Mouse (Mus musculus) layer of hippocampus, postnatal 14 days (tissue): ENCODE results near the gene Gm10142. TPM values are rescaled to one million over a fixed set of nuclear protein-coding genes. Genes with fewer than 3 reads are reported as not detected.
"Not testable (repeated sequence)": the region's sequence is repeated elsewhere in the genome, so short reads cannot be mapped to it uniquely, and the experiment has no call there.

Experiments
- DNase-seq, 2 experiments: peaks; one replicate each; pipeline ENCODE4 v3.0.0; 2021 to 2022; ENCODE audit warnings: low spot score in 2 of 2, mixed read lengths in 1 of 2
- long read RNA-seq, 2 experiments: library from polyadenylated mRNA; stranded (forward); transcript quantifications; one replicate each; pipeline ENCODE4 v2.0.0; 2021
- total RNA-seq, 2 experiments: library from RNA; stranded (reverse); gene quantifications; 2 replicates each; pipeline ENCODE4 v1.2.3; 2021

Gene Gm10142
- not detected for total RNA-seq
- long read RNA-seq, experiment 1: 0 reads
- long read RNA-seq, experiment 2: 0 reads

GRCm38 (mm10) chr10:77715507-77715906, at the start of gene Gm10142:
Gene Gm10142 (plus strand): TSS chr10:77715807.
- no peak for DNase-seq

DNA sequence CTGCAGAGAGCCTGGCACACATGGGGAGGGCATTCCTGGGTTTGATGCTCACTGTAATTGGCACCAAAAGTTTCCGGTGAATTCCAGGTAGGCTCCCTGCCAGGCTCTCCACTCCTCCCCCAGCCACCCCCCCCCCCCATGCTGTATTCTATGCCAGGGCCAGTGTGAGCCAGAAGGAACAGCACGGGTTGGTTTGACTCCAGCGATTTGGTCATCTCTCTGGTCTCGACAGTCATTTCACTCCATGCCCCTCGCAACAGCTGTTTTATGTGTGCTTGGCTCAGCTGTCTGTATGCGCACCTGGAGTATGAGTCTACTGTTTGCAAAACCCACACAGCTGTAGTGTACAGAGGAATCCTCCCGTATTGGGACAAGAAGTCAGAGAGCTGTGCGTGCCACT, 49.3 kb upstream of the Gm10142 start:
- DNase-seq: no peak

DNA sequence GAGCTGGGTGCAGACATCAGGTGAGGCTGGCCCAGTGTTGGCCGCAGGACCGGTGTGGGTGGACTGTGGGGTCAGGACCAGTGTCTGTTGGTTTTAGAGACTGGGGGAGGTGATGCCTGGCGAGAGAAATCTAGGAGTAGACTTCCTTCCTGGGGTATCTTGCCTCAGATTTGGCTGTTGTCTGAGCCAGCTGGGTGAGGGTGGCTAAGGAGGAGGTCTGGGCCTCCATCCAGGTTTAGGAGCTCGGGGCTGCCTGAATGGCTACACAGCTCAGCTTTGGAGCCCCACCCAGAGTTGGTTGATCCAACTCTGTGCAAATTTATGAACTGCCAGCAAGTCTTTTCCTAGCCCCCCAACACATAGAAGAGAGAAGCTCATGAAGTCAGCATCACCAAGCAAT, 48.2 kb upstream of the Gm10142 start:
- DNase-seq: no peak

DNA sequence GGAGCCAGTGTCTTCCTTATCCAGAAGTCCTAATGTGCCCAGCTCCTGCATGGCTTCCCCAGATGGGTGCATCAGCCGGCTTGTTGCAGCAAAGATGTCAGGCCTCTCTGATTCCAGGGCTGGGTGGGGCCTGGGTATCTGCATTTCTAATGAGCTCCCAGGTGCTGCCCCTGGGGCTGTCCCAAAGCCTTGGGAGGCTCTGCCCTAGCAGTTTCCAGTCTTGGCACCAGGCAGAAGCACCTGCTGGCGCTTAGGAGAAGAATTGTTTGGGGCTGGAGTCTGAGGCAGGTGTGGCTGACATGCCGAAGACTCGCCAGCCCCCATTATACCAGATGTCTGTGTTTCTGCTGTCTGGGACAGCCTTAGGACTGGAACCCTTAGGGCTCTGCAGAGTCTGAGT, 44.9 kb upstream of the Gm10142 start:
- no peak for DNase-seq

DNA sequence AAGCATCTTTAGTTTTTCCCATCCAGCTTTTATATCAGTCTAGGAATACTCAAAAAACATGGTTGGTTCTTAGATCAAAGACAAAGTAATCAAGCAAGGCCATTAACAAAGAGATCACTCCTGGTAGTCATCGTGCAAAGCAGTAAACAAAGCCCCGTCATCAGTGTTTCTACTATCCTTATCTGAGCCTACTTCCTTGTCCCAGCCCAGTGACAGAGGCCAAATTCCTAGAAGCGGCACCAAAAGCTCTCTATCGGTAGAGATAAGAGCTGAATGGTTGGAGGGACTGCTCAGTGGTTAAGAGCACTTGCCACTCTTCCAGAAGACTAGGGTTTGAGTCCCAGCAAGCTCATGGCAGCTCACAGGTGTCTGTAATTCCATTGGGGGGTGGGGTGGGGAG, 44.1 kb upstream of the Gm10142 start:
- no peak for DNase-seq

GRCm38 (mm10) chr10:77673765-77674164, 41.8 kb upstream of the Gm10142 start:
- no peak for DNase-seq

DNA sequence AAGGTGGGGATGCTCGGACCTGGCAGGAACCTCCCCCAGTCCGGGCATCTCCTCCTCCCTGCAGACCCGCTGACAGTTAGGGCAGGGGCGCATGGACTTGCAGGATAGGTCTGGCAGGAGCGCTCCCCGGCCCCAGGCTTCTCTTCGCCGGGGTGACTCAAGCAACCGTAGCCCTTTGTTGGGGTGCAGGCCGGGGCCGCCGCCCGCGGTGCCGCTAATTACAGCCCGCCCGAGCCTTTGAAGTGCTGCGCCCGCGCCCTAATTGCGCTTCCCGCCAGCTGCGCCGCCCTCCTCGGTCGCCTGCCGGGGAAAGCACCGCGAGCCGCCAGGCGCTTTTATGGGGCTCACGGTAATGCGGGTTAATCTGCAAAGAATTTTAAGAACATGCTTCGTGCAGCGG, 38.0 kb upstream of the Gm10142 start:
- DNase-seq: peak in 1 of 2 experiments; percentile 17

DNA sequence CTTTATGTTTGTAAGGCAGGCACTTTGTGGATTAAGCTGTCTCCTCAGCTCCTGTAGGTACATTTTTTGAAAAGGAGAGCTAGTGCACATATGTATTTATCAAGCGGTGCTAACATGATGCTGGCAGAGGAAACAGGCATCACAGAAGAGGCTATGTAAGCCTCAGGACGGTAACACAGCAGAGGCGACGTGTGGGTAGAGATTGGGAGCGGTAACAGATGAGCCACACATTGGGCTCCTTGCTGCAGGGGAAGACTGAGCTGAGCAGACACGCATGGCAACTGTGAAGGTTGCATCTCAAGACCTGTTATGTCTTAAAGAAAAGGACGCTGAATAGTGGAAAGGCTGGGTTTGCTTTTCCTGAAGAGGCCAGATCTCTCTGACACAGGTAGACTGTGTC, 32.6 kb upstream of the Gm10142 start:
- no peak for DNase-seq

GRCm38 (mm10) chr10:77684181-77684580, 31.4 kb upstream of the Gm10142 start:
- DNase-seq: no peak

DNA sequence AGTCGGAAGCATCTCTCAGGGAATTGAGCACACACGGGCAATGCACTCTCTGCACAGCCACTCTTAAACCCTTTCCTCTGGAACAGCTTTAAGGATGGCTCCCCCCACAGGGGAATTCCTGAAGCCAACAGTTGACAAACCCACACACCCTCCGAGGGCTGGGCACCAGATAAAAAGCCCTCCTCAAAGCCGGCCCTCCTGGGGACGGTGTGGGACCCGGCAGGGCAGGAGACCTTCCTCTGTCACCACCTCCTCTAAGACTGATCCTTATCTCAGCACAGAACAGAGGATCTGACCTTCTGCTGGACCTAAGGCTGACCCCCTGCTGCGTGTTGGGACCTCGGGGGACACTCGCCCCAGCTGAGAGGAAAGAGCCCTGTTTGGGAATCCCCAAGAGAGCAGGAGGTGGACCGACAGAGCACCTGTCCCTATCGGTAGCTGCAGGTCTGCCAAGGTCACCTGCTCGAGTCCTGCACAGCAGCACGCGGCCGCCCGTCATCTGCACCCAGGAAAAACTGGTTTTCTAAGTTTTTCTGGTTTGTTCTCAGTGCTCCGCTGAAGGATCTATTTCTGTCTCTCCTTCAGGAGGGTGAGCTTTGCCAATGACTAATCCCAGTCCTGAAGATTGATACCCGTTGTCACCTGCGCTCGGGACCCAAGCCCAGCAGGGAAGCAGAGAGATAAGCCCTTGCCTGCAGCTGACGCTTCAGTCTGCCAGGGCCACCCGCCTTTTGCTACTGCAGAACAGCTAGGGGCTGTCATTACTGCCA, 29.5 kb upstream of the Gm10142 start, which contains the start of gene Tspear:
Gene Tspear, plus strand, starts transcription at position 675 of the 770 bp plus-strand sequence.
- DNase-seq: no peak

DNA sequence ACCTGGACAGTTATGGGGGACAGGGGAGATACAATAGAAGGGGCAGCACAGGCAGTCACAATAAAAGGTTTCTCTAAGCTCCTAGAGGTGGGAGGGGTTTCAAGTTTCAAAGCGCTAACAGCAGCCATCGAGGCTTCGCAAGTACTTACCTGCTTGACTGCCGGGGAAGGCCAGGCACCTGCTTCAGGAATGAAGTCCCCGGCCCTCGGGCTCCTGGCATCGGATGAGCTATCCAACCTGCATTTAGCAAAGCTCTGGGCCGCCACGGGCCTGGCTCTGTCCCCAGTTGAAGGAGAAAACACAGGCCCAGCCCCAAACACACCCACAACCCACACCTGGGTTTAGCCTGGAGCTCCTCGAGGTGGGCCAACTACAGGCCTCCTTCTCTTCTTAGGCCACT, 28.6 kb upstream of the Gm10142 start:
- DNase-seq: no peak

DNA sequence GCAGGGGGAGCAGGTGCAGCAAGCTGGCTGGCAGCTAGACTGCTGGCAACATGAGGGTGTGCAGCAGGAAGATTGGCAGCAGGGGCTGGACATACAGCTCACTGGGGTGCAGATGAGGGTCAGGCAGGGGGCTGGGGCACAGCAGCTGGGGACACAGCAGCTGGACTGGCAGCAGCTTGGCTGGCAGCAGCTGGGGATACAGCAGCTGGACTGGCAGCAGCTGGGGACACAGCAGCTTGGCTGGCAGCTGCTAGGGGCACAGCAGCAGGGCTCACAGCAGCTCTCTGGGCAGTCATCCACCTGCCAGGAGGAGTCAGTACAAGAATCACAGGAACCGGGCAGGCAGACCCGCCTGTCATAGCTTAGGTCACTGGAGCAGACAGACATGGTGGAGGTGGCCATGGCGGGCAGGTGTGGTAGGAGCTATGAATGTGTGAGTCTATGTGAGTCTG, 25.2 kb upstream of the Gm10142 start, which contains the start of gene Gm19402:
Gene Gm19402, minus strand, starts transcription at position 402 of the 452 bp plus-strand sequence.
- DNase-seq: not testable (repeated sequence)

DNA sequence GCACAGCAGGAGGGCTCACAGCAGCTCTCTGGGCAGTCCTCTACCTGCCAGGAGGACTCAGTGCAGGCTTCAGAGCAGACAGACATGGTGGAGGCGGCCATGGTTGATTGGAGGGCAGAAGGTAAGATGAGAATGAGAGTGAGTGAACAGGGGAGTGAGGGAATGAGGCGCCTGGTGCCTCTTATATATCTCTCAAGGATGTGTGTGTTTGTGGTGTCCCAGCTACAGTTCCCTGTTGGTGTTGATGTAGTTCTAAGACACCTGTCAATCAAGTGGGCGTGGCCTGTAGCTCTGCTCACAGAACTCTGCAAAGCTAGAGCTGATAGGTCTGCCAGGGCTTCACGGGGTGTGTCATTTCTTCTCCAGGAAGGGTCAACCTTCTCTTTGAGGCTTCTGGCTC, 18.5 kb upstream of the Gm10142 start, which contains the start of gene Gm9508:
Gene Gm9508, minus strand, starts transcription at position 101 of the 400 bp plus-strand sequence.
- DNase-seq: no peak

DNA sequence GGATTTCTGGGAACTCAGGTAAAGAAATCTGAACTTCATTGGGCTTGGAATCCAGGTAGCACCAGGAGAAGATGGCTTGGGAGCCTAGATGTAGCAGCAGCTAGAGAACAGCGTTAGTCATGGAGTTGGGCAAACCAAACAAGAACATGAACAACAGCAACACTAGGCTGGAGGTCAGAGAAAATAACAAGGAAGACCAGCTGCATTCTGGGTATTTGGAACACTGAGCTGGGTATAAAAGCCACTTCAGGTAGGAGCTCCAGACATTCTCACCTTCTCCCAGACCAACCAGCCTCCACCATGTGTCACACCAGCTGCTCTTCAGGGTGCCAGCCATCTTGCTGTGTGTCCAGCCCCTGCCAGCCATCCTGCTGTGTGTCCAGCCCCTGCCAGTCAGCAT, 9.3 kb upstream of the Gm10142 start, which contains the start of gene Gm10272:
Gene Gm10272, plus strand, starts transcription at position 301 of the 400 bp plus-strand sequence.
- no peak for DNase-seq

DNA sequence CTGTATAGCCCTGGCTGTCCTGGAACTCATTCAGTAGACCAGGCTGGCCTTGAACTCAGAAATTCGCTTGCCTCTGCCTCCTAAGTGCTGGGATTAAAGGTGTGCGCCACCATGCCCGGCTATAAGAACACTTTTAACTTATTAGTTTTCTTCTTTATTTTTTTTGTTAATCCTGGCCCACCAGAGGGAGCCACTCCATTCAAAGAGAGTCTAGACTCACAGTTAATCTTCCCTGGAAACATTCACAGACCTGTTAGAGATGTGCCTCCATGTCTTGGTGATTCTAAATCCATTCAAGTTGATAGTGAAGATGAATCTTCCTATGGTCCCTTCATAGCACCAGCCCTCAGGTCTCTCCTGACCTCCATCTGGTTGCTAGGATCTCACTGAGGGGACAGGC, 5.8 kb upstream of the Gm10142 start:
- no peak for DNase-seq

- not testable (repeated sequence) for DNase-seq
These were observed 4.5 kb upstream of the Gm10142 start, which contains the start of gene Gm10024 for GRCm38 (mm10) chr10:77711157-77711556. Gene Gm10024 (plus strand): TSS chr10:77711457.

DNA sequence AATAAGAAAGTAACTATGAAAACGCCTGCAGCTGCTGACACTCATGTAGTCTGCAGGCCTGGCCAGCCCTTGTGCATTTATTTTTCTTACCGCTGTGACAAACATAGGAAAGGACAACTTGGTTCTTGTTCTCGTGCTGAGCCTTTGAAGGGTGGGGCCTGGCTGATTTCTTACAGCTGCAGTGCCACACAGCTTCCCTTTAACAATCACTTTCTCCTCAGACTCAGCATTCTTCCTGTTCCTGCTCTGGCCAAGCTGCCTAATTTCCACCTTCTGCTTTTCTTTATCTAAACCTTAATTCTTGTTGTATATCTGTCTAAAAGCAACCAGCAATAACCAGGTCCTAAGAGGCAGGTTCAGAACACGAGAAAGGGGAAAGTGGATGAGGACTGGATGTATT, 1.9 kb upstream of the Gm10142 start:
- DNase-seq: no peak

DNA sequence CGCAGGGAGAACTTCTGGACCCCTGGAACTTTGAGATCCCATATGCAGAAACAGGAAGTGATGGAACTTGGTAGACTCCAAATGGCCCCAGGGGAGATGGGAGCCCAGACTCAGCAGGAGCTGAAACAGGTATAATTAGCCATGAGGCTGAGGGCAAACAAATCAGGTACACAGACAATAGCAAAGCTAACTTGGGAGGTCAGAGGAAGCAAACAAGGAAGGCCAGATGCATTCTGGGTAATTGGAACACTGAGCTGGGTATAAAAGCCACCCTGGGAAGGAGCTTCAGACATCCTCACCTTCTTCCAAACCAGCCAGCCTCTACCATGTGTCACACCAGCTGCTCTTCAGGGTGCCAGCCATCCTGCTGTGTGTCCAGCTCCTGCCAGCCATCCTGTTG, 4.7 kb downstream of the Gm10142 start, which contains the start of gene Krtap12-1:
Gene Krtap12-1, plus strand, starts transcription at position 301 of the 400 bp plus-strand sequence.
- DNase-seq: not testable (repeated sequence)

DNA sequence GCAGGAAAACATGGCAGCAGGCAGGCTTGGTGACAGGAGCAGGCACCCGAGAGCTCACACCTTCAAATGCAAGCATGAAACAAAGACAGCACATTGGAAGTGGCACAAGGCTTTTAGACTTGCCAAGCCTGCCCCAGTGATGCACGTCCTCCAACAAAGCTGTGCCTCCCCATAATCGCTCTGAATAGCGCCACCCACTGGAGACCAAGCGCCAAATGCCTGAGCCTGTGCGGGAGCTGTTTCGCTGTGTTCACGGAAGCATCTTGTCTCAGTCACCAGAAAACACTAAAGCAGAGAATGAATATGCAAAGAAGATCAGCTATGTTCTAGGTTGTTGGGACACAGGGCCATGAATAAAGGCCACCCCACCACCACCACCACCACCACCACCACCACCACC, 9.2 kb downstream of the Gm10142 start:
- no peak for DNase-seq

- no peak for DNase-seq
These were observed 10.6 kb downstream of the Gm10142 start, which contains the start of gene Gm10100 for GRCm38 (mm10) chr10:77726186-77726585. Gene Gm10100 (plus strand): TSS chr10:77726486.

GRCm38 (mm10) chr10:77728280-77728679, 12.7 kb downstream of the Gm10142 start:
- no peak for DNase-seq

DNA sequence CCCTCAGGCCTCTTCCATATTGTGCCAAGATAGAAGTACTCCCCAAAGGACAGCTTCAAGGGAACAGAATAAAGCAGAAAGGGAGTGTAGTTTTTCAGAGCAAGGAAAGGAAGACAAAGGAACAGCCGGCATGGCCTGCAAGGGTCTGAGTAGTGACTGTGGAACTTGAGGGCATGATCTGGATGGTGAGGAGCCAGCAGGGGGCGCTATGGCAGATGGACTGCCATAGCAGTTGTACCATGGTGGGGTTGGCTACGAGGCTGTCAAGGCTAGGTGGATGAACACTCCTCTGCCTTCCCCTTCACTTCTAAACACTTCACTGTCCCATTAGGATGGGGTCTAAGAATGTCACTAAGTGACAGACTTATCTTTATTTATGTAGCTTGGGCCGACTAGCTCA, 13.6 kb downstream of the Gm10142 start:
- no peak for DNase-seq
